Mouse (Mus musculus): ENCODE measurements around the gene Ywhag. TPM values are rescaled to one million over a fixed set of nuclear protein-coding genes. Genes with fewer than 3 reads are reported as not detected.

The Ywhag gene
- polyA plus RNA-seq, 1 experiment, result 227 TPM

DNA sequence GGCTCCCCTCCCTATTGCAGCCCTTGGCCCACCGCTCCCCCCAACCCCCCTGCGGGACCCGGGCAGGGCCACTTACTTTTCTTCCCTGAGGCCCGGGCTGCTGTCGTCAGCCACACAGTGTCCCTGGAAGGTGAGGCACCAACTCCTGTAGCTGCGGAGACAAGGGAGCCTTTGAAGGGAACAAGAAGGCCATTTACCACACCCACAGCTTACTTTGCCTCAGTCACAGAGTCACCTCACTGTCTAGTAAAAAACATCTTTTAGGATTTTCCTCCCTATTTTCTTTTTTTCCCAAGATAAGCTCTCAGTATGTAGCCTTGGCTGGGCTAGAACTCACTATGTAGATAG, 28.8 kb upstream of the Ywhag start:
- Histone ChIP-seq H3K79me2 (ENCODE audit: control insufficient read depth, insufficient read depth) (peaks cover 10% of the 10 kb centered on the region), H3K36me3 (ENCODE audit: control insufficient read depth, insufficient read depth) (no peaks in the 10 kb centered on the region), H3K4me3 (ENCODE audit: insufficient read depth, poor library complexity, severe bottlenecking) (peak overlapping the region; percentile 31), H3ac (ENCODE audit: control insufficient read depth, insufficient read length, low read depth) (peak overlapping the region; percentile 90), H3K27me3 (ENCODE audit: control insufficient read depth, insufficient read depth, insufficient read length) (no peaks in the 10 kb centered on the region), H3K79me3 (ENCODE audit: low read depth) (no peaks in the 10 kb centered on the region)
- no peak for TF ChIP-seq USF1 (IDR thresholded peaks at IDR 0.05; ENCODE audit: low read depth)
- TF ChIP-seq CEBPB (IDR thresholded peaks at IDR 0.05; ENCODE audit: low read depth), result no peak
- TF ChIP-seq MAX (IDR thresholded peaks at IDR 0.05), result no peak
- TF ChIP-seq FOSL1 (IDR thresholded peaks at IDR 0.05; ENCODE audit: insufficient read depth, low read length, poor library complexity, severe bottlenecking), result no peak
- TF ChIP-seq CTCF (IDR thresholded peaks at IDR 0.05; ENCODE audit: control insufficient read depth, insufficient read depth, insufficient read length), result no peak
- TF ChIP-seq MYOD1 (IDR thresholded peaks at IDR 0.05; ENCODE audit: control insufficient read depth, insufficient read length, low read depth), result no peak
- TF ChIP-seq MYOG (IDR thresholded peaks at IDR 0.05; ENCODE audit: control insufficient read depth, extremely low read depth, insufficient read length), result no peak

DNA sequence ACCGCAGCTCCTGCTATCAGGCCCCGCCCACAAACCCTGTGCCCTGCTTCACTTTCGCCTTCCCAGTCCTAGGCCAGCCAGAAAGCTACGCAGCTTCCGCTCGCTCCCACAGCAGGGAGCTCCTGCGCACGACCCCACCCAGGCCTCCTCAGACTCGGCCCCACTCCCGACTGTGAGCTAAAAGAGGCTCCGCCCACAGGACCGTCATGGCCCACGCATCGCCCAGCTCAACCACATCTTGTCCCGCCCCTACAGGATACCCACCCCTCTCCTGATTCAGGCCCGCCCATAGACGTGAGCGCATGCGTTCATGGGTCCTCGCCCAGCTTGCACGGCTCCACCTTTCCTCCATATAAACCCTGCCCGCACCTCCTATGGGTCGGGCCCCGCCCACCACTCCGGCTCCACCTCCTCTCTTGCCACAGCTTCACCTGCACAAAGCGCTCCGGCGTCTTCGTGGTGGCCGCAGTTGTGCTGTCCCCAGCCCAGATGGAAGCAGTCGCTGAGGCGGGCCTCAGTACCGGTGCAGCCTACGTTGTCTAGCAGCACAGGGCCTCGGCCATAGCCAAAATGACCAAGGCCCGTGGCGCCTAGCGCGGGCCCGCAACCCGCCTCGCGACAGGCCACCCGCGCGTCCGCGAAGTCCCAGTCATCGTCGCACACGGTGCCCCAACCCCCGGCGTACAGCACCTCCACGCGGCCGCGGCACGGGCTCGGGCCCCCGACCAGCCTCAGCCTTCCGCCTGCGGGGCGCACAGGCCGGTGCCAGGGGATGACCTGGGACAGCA, 28.3 kb upstream of the Ywhag start:
- H3K4me3 ChIP-seq (ENCODE audit: insufficient read depth, poor library complexity, severe bottlenecking), result peak overlapping the region; percentile 31
- peak overlapping the region; percentile 90 for H3ac ChIP-seq (ENCODE audit: control insufficient read depth, insufficient read length, low read depth)
- H3K27me3 ChIP-seq (ENCODE audit: control insufficient read depth, insufficient read depth, insufficient read length), result no peaks in the 10 kb centered on the region
- H3K79me2 ChIP-seq (ENCODE audit: control insufficient read depth, insufficient read depth), result peaks cover 10% of the 10 kb centered on the region
- H3K36me3 ChIP-seq (ENCODE audit: control insufficient read depth, insufficient read depth), result no peaks in the 10 kb centered on the region
- TF ChIP-seq CTCF (IDR thresholded peaks at IDR 0.05; ENCODE audit: control insufficient read depth, insufficient read depth, insufficient read length) (peak; percentile 58), CEBPB (IDR thresholded peaks at IDR 0.05; ENCODE audit: low read depth) (no peak), MAX (IDR thresholded peaks at IDR 0.05) (peak; percentile 11)
- no peaks in the 10 kb centered on the region for H3K79me3 ChIP-seq (ENCODE audit: low read depth)

DNA sequence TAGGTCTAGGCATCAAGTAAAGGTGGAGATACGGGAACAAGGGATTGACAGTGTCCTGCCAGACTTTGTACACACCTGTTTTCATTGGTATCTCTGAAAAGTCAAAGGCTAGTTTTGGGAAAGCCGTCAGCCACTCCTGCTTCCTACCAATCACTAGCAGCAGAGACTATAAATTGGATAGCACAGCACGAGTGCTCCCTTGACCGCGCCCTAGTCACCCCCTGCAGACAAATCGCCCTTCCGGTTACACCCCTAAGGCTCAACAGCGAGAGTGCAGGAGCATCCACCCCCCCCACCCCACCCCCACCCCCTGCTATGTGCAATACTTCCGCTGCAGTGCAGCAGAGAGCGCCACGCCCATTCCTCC, 27.7 kb upstream of the Ywhag start:
- peak overlapping the region; percentile 31 for H3K4me3 ChIP-seq (ENCODE audit: insufficient read depth, poor library complexity, severe bottlenecking)
- peak overlapping the region; percentile 55 for H3ac ChIP-seq (ENCODE audit: control insufficient read depth, insufficient read length, low read depth)
- H3K36me3 ChIP-seq (ENCODE audit: control insufficient read depth, insufficient read depth), result no peaks in the 10 kb centered on the region
- no peak for TF ChIP-seq MAX (IDR thresholded peaks at IDR 0.05)
- no peak for TF ChIP-seq CEBPB (IDR thresholded peaks at IDR 0.05; ENCODE audit: low read depth)
- TF ChIP-seq USF1 (IDR thresholded peaks at IDR 0.05; ENCODE audit: low read depth), result no peak
- no peak for TF ChIP-seq MYOD1 (IDR thresholded peaks at IDR 0.05; ENCODE audit: control insufficient read depth, insufficient read length, low read depth)
- no peak for TF ChIP-seq FOSL1 (IDR thresholded peaks at IDR 0.05; ENCODE audit: insufficient read depth, low read length, poor library complexity, severe bottlenecking)
- TF ChIP-seq MYOG (IDR thresholded peaks at IDR 0.05; ENCODE audit: control insufficient read depth, extremely low read depth, insufficient read length), result no peak
- no peak for TF ChIP-seq CTCF (IDR thresholded peaks at IDR 0.05; ENCODE audit: control insufficient read depth, insufficient read depth, insufficient read length)
- no peaks in the 10 kb centered on the region for H3K79me3 ChIP-seq (ENCODE audit: low read depth)
- H3K27me3 ChIP-seq (ENCODE audit: control insufficient read depth, insufficient read depth, insufficient read length), result no peaks in the 10 kb centered on the region
- peaks cover 10% of the 10 kb centered on the region for H3K79me2 ChIP-seq (ENCODE audit: control insufficient read depth, insufficient read depth)

DNA sequence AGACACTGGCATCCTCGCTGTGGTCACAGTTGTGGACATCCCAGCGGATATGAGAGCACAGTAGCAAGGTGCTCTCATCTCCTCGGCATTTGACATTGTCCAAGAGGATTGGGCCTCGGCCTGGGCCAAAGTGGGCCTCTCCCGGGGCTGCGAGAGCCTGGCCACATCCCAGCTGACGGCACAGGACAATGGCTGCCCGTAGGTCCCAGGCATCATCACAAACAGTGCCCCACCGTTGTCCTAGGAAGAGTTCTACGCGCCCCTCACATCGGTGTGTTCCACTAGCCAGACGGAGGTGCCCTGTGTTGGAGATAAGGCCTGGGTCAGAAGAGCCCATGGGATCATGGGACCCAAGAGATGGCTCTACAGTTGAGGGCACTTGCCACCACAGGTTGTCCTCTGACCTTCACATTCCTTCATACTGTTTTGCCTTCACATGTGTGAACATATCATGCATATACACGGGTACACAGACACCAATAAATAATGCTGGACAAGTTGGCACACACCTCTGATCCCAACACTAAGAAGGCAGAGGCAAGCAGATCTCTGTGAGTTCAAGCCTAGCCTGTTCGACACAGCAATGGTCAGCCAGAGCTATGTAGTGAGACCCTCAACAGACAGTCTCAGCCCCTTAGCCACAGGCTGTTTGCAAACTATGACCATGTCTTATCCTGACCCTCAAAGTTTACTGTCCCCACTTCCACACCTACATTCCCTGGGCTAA, 26.7 kb upstream of the Ywhag start:
- peaks cover 10% of the 10 kb centered on the region for H3K79me2 ChIP-seq (ENCODE audit: control insufficient read depth, insufficient read depth)
- peak overlapping the region; percentile 31 for H3K4me3 ChIP-seq (ENCODE audit: insufficient read depth, poor library complexity, severe bottlenecking)
- no peaks in the 10 kb centered on the region for H3K79me3 ChIP-seq (ENCODE audit: low read depth)
- TF ChIP-seq CEBPB (IDR thresholded peaks at IDR 0.05; ENCODE audit: low read depth) (no peak), CTCF (IDR thresholded peaks at IDR 0.05; ENCODE audit: control insufficient read depth, insufficient read depth, insufficient read length) (no peak), MYOD1 (IDR thresholded peaks at IDR 0.05; ENCODE audit: control insufficient read depth, insufficient read length, low read depth) (no peak), FOSL1 (IDR thresholded peaks at IDR 0.05; ENCODE audit: insufficient read depth, low read length, poor library complexity, severe bottlenecking) (no peak), USF1 (IDR thresholded peaks at IDR 0.05; ENCODE audit: low read depth) (no peak), MYOG (IDR thresholded peaks at IDR 0.05; ENCODE audit: control insufficient read depth, extremely low read depth, insufficient read length) (no peak), MAX (IDR thresholded peaks at IDR 0.05) (no peak)
- no peaks in the 10 kb centered on the region for H3K27me3 ChIP-seq (ENCODE audit: control insufficient read depth, insufficient read depth, insufficient read length)
- no peaks in the 10 kb centered on the region for H3K36me3 ChIP-seq (ENCODE audit: control insufficient read depth, insufficient read depth)
- H3ac ChIP-seq (ENCODE audit: control insufficient read depth, insufficient read length, low read depth), result no peak overlapping the region

GRCm38 (mm10) chr5:135959911-135960310, 25.5 kb upstream of the Ywhag start:
- Histone ChIP-seq H3K79me3 (ENCODE audit: low read depth) (no peaks in the 10 kb centered on the region), H3K79me2 (ENCODE audit: control insufficient read depth, insufficient read depth) (peaks cover 10% of the 10 kb centered on the region), H3K4me3 (ENCODE audit: insufficient read depth, poor library complexity, severe bottlenecking) (no peak overlapping the region), H3ac (ENCODE audit: control insufficient read depth, insufficient read length, low read depth) (no peak overlapping the region), H3K36me3 (ENCODE audit: control insufficient read depth, insufficient read depth) (no peaks in the 10 kb centered on the region), H3K27me3 (ENCODE audit: control insufficient read depth, insufficient read depth, insufficient read length) (no peaks in the 10 kb centered on the region)
- TF ChIP-seq MYOD1 (IDR thresholded peaks at IDR 0.05; ENCODE audit: control insufficient read depth, insufficient read length, low read depth), result no peak
- TF ChIP-seq FOSL1 (IDR thresholded peaks at IDR 0.05; ENCODE audit: insufficient read depth, low read length, poor library complexity, severe bottlenecking), result no peak
- TF ChIP-seq MYOG (IDR thresholded peaks at IDR 0.05; ENCODE audit: control insufficient read depth, extremely low read depth, insufficient read length), result no peak
- no peak for TF ChIP-seq CEBPB (IDR thresholded peaks at IDR 0.05; ENCODE audit: low read depth)
- no peak for TF ChIP-seq USF1 (IDR thresholded peaks at IDR 0.05; ENCODE audit: low read depth)
- TF ChIP-seq MAX (IDR thresholded peaks at IDR 0.05), result no peak
- TF ChIP-seq CTCF (IDR thresholded peaks at IDR 0.05; ENCODE audit: control insufficient read depth, insufficient read depth, insufficient read length), result no peak

Data from C2C12 (cell line).